Mouse (Mus musculus) right cerebral cortex, postnatal 36 days (tissue): ENCODE measurements around the gene Tekt1.
"Not testable (repeated sequence)": the region's sequence is repeated elsewhere in the genome, so short reads cannot be mapped to it uniquely, and the experiment has no call there.

Experiments used
- DNase-seq, 2 experiments: peaks; one replicate each; pipeline ENCODE4 v3.0.0; 2022; ENCODE audit warnings: low spot score in 2 of 2, mixed read lengths in 1 of 2

Gene Tekt1

DNA sequence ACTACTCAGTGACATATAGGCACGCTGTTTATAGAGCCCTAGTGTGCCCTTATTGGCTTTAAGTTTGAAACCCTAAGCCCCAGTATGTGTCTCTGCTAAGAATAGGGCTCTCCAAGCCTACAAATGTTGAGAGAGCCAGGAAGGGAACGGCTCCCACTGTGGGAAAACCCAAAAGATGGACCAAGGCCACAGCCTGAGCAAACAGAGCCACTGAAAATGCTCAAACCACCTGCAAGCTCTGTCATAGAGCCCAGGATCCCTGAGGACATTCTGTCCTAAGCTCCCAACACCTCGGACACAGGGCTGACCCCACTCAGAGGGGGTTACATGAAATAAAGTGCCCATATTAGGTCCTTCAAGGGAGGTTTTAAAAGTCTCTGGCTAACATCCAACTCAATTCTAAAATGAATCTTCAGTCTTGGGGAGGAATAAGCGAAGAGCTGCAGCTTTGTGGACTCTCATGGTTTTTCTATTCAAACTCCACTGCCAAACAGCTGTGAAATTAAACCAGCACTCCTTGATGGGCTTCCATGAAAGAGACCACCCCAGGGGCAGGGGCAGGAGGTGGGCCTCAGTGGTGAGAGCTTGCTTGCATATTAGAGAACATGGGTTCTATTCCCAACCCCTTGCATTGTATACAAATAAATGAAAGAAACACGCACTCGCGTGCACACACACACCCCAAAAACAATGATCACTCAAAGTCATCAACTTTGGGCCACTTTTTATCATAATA is 27.3 kb upstream of the Tekt1 start:
- DNase-seq = no peak

DNA sequence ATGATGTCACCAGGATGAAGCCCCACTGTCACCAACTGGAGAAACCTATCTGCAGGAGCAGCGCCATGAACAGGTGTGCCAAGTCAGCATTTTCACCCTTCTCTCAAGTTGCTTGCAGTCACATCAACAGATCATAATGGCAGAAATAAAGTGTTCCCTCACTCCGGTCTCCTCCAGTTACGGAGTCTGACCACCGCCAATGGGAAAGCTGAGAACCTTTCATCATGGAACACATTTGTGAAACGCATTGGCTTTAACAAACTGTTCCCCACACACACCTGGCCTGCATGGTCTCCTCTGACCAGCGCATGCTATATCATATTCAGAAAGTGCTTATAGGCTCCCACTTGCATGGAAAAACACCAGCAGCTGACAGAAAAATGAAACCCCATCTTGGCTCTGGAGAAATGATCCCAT is 25.9 kb upstream of the Tekt1 start:
- DNase-seq = no peak

DNA sequence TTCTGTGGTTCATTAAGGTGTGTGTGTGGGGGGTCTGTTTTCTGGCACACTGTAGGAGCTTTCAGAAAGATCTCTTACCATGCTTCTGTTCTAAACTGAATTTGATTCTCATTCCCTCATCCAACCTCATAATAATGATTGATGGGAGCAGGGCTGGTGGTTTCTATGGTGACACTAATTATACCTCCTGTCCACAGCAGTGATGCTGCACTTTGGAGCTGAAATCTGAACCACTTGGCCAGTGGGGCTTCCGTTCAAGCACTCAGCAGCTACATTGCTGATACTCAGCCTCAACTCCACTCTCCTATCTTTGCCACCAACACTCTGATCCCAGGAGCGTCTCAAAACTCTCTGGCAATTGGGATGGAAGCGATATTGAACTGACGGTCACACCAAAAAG is 17.1 kb upstream of the Tekt1 start:
- DNase-seq = no peak

DNA sequence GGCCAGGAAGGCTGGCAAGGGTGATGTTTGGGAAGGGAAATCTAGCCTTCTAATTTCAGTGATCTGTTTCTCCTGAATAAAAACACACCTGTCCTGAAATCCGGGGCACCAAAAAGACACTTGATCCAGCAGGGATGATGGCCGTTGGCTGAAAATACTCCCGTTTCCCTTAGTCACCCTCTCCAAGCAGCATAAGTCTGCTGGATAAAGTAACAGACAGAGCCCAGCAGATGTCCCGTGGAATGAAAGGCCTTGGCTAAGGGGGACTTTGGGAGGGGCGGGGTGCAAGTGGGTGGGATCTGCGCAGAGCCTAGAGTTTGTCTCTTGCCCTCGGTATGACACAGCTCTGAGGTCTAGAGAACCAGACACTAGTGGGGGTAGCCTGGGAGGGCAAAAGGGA is 16.0 kb upstream of the Tekt1 start:
- no peak for DNase-seq

DNA sequence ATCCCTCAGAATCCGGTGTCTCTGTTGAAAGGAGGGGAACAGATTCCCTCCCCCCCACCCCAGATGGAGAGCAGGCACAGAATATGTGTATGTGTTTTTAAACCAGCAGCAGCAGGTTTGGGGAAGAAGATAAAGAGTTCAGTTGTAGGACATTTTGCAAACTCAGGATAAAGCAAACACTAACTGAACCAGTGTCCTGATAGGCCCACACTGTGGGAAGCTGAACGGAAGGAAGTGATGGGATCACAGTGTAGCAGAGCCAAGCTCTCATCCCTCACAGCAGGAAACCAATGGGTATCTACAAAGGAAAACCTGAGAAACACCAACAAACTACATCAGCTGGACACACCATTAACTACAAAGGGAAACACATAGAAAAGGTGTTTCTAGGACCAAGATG is 14.3 kb upstream of the Tekt1 start:
- no peak for DNase-seq

DNA sequence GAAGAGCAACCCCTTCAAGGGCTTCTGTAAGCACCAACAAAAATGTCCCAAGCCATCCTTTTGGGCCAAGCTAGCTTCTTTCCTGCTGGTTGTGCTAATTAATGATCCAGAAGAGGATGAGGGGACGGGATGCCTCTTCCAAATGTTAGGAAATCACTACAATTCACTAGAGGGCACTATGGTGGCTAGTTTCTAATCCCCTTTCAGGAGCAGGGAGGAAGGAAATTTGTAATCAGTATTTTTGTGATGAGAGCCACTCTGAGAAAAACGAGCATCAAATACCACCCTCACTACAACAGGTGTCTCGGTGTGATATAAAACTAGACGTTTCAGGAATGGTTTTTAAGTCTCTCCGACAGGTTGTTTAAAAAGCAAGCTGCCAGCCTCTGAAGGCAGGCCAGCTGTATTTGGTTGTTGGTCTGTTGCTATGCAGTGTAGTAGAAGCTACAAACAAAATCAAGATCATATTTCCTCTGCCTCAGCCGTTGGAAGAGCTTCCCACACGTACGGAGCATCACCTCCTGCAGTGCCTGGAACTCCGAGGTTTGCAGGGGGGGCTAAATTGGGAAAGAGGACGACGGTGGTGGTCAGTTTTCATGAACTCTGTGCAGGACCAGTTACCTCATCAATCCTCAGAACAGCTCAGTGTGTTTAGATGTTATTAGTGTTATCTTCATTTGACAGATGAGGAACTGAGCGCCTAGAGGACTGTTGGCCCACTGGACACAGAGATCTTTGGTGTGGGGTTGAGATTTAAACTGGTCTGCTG is 7.8 kb upstream of the Tekt1 start:
- no peak for DNase-seq

DNA sequence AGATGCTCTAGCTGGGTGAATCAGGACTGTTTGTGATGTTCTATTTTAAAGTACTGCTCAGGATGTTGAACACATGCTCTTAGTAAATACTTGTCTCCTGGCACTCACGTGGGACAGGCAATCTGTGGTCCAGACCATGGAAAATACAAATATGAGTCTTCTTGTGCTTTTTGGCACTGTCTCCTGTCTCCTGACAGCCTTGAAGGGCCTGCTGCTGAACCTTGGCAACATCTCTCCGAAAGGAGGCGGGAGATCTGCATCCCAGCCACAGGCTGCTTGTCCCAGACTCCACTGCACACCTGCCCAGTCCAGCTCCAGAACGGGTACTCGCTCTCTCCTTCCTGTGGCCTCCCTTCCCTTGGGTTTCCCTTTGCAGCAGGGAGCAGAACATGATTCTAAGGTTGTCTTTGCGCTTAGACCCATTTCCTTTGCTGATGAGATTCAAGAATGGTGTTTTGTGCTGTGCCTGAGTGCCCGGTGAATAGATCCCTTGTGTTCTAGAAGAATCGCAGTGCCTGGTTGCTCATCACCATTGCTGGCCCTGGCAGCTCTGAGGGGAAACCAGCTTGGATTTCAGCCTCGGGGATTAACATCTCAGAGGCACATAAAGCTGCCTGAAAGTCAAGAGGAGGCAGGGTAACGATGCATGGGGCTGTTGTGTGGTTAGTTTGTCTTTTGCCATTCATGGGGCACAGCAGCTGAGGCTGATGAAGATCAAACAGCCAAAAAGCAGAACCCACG is 5.9 kb upstream of the Tekt1 start:
- no peak for DNase-seq

DNA sequence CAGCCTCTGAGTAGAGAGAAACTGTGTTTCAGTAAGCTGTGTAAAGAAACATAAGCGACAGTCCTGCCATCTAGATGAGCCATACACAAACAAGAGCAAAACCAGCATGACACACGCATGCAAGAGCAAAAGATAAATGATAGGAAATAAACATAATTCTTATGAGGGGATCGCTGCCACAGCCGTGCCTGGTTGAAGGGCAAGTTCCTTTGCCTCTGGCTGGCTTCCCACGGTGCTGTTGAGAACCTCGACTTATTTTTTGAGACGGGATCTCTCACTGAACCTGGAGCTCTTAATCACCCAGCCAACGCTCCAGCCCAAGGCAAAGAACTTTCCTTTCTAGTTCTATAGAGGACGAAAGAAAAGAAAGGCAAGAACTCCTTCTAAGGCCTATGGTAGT is 3.9 kb upstream of the Tekt1 start:
- no peak for DNase-seq

DNA sequence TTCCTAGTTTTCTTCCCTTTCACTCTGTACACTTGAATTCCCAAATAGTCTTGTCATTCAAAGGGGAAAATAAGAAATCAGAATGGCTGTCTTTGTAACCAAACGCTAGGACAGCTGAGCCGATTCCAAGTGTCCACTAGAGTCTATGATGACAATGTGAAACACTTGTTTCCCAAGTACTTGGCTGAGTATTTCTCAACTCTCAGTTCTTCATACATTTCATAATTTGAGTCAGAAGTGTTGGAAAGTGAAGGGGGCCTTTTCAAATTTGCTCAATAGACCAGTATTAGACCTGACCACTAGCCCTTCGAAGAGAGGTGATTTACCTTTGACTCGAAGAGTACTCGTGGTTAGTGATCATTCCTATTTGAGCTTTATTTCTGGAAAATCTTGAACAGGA is 2.3 kb upstream of the Tekt1 start:
- no peak for DNase-seq

DNA sequence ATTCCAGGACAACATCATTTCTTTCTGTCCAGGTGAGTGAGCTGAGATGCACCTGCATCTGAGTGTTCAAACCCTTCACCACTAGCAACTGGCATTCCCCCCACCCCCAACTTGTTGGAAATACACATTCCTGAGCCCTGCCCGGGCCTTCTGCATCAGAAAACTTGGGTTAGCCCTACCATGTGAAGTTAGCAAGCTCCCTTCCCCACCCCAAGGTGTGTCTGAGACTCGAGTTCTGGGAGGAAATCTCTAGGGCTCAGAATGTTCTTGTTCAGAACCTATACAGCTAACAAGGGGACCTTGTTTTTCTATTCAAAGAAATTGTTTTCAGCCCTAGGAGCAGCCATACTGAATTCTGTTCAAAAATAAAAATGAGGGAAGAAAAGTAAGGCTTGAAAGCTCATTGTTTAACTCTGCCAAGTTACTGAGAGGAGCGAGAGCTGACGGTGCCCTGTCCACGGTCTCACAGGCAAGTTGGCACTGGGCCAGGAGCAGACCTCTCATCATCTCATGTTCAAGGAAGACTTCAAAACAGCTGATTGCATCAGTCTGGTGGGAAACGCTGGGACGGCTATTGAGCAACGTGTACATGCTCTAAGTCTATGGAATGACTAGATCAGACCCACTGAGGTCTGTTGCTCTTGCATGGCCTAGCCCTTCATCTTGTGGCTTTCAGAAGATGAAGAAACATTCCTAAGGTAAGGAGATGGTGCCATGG is 1.4 kb upstream of the Tekt1 start:
- DNase-seq = no peak

DNA sequence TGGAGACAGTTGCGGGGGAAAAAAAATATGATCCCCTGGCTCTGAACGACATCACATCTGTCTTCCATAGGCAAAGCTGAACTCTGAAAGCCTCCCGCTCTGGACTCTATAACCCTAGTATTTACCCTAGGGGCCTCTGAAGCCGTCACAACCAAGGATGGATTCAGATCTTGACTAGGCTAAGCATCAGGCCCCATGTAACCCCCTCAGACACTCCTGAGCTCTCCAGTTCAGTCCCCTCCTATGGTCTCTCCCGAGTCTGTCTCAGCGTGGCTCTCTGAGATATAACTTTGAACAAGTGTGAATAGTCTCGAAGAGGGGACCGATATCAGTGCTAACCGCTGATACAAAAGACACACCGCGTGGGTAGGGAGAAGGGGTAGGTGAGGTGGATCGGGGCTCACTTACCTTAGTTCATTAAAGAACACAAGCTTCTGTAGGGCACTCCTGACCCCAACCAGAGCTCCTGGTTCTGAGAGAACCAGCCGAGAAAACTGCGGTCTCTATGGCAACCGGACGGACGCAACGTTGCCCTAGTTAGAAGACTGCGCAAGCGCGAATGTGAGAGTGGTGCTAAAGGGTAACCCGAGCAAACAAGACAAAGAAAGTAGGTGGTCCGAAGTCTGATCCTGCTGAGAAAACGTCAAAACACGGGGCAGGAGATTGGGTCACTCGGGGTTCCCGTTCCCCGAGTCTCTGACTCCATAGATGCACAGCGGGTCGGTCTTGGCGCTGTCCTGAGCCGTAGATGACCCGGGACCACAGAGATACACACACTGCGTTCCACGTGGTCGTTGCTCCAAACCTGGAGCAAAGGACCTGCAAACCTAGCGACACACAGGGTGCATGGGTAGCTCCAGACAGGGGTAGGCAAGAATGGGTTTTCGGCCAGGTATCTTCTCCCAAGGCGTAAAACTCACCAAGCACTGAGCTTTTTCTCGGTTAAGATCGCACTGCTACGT is 576 bp downstream of the Tekt1 start:
- DNase-seq = peak; percentile 56 to 70

DNA sequence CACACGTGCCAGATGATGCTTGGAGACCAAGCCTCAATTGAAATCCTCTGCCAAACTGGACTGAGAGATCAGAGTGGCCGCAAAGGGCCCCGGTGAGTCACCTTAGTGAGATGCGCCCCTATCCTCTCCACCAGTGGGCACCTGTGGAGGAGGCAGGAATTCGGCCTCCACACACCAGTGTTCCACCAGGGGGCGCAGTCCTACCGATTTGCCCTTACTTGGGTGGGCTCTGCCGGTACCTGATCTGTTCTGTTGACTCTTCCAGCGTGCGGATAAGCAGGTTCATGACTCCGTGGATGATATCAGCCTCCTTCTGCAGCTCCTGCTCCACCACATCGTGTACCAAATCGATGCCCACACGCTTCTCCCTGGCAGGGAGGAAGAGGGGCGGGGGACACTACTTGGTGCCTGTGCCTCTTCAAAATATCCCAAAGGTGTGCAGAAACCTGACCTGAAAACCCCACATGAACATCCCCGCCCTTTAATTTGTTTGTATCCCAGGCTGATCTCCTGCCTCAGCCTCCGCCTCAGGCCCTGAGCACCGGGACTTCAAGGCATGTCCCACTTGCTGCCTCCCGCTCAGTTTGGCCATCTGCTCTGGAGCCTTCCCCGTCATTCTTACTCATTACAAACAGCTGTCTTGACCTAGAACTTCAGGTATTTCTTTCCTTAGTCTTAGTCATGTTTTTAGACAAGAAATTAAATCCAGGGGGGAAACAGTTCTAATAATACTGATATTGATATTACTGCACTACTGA is 7.1 kb downstream of the Tekt1 start:
- DNase-seq = peak; percentile 16 to 39

DNA sequence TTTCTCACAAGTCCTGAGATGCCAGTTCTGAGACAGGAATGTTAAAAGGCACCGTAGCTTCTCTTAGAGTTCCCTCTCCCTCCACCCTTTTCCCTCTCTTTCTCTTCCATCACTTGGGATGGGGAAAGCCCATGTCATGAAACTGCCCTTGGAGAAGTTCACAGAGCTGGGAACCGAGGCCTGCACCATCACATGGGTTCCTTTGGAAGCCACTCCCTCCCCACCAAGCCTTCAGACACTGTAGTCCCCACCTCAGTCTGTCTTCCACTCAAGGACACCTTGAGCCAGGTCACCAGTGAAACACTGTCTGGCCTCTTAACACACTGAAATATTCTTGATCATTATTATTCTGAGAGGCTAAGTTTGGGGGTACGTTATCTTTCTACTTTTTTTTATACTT is 9.1 kb downstream of the Tekt1 start:
- no peak for DNase-seq

DNA sequence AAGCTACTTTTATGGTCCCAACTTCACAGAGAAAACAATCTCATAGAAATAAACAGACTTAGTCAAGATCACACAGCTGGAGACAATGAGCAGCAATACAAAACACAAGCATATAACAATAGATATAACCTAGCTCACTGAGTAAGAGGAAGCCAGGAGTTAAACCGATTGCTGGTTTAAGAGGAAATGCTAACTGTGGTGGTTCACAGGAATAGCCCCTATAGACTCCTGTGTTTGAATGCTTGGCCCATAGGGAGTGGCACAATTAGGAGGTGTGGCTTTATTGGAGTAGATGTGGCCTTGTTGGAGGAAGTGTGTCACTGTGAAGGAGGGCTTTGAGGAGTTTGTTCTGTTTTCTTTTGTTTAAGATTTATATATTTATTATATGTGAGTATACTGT is 10.0 kb downstream of the Tekt1 start:
- no peak for DNase-seq

DNA sequence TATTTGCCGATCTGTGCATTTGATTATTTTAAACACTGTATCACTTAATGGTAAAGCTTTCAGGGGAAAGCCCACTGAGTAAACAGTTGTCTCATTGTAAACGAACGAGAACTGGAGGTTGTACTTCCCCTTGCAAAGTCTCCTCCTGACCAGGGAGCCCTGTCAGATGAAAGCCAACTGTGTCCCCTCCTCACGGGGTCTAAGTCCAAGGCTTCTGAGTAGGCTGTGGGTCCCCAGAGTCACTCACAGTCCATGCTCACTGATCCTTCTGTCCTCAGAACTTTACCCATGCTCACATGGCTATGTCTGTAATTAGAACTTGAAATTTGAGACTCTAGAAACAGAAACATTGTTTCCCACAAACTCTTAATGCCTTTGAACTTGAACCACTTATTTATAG is 12.6 kb downstream of the Tekt1 start:
- DNase-seq = no peak

DNA sequence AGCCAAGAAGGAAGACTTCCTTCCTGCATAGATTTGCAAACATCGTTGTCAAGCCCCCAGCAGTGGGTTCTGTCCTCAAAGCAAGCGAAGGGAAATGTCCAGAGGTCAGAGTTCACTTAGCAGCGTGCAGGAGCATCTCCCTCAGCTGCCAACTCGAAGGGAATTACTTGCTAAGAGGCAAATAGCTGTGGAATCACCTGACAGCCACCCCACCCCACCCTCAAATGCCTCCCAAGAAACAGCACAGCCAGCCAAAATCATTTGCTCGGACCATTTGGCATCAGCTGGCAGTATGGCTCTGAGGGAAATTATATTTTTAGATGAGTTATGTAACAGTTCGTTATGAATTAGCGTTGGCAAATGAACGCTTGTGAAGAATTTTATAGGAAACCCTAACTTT is 13.2 kb downstream of the Tekt1 start:
- peak in 1 of 2 experiments; percentile 49 for DNase-seq

DNA sequence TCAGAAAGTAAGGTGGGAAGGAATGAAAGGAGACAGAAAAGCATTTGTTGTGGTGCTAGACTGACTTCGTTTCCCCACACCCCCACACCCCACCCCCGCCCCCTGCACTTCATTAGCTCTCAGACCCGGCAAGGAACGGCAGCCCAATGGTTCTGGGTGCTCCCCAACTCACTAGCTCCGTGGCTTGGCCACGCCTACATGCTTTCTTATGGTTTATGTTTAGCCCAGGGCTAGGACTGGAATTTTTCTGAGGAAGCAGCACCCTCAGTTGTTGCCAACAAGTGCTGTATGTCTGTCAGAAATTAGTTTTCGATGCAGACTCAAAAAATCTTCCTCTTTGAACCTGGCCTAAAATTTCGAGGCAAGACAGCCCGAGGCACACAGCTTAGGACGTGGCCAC is 13.7 kb downstream of the Tekt1 start:
- DNase-seq = peak in 1 of 2 experiments; percentile 20

DNA sequence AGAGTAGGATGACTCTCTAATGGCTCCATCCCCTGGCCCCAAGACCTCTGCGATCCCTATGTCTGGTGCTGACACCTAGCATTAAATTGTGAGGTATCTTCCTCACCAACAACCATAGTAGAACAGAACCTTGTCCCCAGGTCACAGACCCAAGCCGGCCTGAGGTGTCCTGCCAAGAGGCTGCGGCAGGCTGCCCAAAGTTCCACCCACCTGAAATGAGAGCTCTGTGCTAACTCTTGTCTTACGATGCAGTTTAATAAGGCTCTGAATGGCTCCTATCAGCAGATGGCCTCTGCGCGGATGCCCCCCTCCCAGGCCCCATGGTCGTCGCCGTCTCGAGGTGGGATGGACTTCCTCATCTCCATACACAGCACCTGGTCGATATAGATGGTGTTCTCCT is 17.8 kb downstream of the Tekt1 start:
- DNase-seq = no peak

DNA sequence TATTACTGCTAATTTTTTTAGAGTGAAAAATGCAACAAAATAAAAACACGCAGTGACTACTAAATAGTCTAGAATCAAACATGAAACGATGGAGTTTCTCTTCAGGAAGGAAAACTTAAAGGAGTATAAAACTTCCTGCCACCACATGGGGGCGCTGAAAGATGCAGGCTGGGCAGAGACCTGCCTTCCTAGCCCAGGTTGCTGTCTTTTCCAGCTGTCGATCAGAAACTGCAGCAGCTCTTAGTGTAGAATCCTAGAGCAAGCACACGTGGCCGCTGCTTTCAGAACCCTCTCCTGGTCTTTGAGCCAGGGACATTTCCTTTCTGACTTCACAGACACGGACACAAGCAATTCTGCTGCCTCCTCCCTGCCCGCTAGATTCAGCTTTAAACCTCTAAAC is 18.3 kb downstream of the Tekt1 start:
- no peak for DNase-seq

DNA sequence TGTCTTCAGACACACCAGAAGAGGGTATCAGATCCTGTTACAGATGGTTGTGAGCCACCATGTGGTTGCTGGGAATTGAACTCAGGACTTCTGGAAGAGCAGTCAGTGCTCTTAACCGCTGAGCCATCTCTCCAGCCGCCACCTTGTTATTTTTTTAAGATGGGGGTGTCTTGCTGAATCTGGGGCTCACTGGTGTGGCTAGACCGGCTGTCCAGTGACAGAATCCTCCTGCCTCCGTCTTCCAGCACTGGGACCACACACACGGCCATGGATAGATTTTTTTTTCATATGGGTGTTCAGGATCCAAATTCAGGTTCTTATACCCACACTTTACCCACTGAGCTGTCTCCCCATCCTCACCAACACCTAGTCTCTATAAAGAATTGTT is 19.0 kb downstream of the Tekt1 start:
- not testable (repeated sequence) for DNase-seq
